Mouse (Mus musculus) myocyte (in vitro differentiated cells): ENCODE results near the gene Rfx4. TPM values are rescaled to one million over a fixed set of nuclear protein-coding genes. Genes with fewer than 3 reads are reported as not detected.

ENCODE experiments used
- H3K27me3 ChIP-seq: one replicate; pipeline ENCODE4 v1.6.1; 2011; ENCODE audit not compliant: control insufficient read depth, insufficient read depth, insufficient read length
- H3K36me3 ChIP-seq: one replicate; pipeline ENCODE4 v1.6.1; 2011; ENCODE audit not compliant: control insufficient read depth, insufficient read depth
- H3K4me2 ChIP-seq: one replicate; pipeline ENCODE4 v1.6.1; 2011; ENCODE audit warnings: low read depth, control low read depth
- H3K4me3 ChIP-seq: one replicate; pipeline ENCODE4 v1.5.1; 2011; ENCODE audit warnings: mild to moderate bottlenecking, control low read depth, moderate library complexity
- H3K79me2 ChIP-seq: one replicate; pipeline ENCODE4 v1.6.1; 2011; ENCODE audit not compliant: control insufficient read depth, insufficient read depth
- H3ac ChIP-seq: one replicate; pipeline ENCODE4 v1.6.1; 2011; ENCODE audit not compliant: control insufficient read depth, insufficient read length
- CEBPB ChIP-seq: IDR thresholded peaks from 2 replicates; pipeline ENCODE4 v1.6.1; 2011; ENCODE audit warnings: mild to moderate bottlenecking, moderate library complexity; ENCODE audit not compliant: poor library complexity, insufficient read depth, severe bottlenecking
- E2F4 ChIP-seq: IDR thresholded peaks from one replicate; pipeline ENCODE4 v1.6.1; 2011; ENCODE audit warnings: mild to moderate bottlenecking, control low read depth, moderate library complexity; ENCODE audit not compliant: insufficient read depth
- MAX ChIP-seq: IDR thresholded peaks from one replicate; pipeline ENCODE4 v1.6.1; 2011; ENCODE audit warnings: low read depth, mild to moderate bottlenecking, control low read depth
- MYOD1 ChIP-seq, 3 experiments: IDR thresholded peaks; one replicate each; pipeline ENCODE4 v1.6.1; 2011; ENCODE audit warnings: control low read depth in 2 of 3, low read depth in 2 of 3, mild to moderate bottlenecking in 2 of 3, moderate library complexity in 1 of 3; ENCODE audit not compliant: insufficient read length in 2 of 3, control insufficient read depth in 1 of 3
- MYOG ChIP-seq, 3 experiments: IDR thresholded peaks; one replicate each; pipeline ENCODE4 v1.6.1; 2011; ENCODE audit warnings: control low read depth in 2 of 3, low read depth in 2 of 3, mild to moderate bottlenecking in 2 of 3; ENCODE audit not compliant: insufficient read length in 2 of 3, control insufficient read depth in 1 of 3, insufficient read depth in 1 of 3
- POLR2A ChIP-seq: IDR thresholded peaks from one replicate; pipeline ENCODE4 v1.6.1; 2011; ENCODE audit warnings: low read depth, mild to moderate bottlenecking, control low read depth, moderate library complexity; ENCODE audit not compliant: insufficient read length
- POLR2AphosphoS2 ChIP-seq: IDR thresholded peaks from one replicate; pipeline ENCODE4 v1.6.1; 2011; ENCODE audit warnings: low read depth, control low read depth; ENCODE audit not compliant: insufficient read length
- REST ChIP-seq: IDR thresholded peaks from one replicate; pipeline ENCODE4 v1.6.1; 2011; ENCODE audit warnings: mild to moderate bottlenecking, control low read depth, moderate library complexity; ENCODE audit not compliant: insufficient read depth, insufficient read length
- SRF ChIP-seq: IDR thresholded peaks from one replicate; pipeline ENCODE4 v1.6.1; 2011; ENCODE audit warnings: low read depth; ENCODE audit not compliant: control insufficient read depth, insufficient read length
- TCF12 ChIP-seq: IDR thresholded peaks from one replicate; pipeline ENCODE4 v1.6.1; 2011; ENCODE audit warnings: mild to moderate bottlenecking, control low read depth; ENCODE audit not compliant: poor library complexity, insufficient read depth, severe bottlenecking
- TCF3 ChIP-seq: IDR thresholded peaks from one replicate; pipeline ENCODE4 v1.6.1; 2011; ENCODE audit warnings: low read depth, control low read depth; ENCODE audit not compliant: insufficient read length
- USF1 ChIP-seq: IDR thresholded peaks from one replicate; pipeline ENCODE4 v1.6.1; 2011; ENCODE audit warnings: low read depth, mild to moderate bottlenecking, control low read depth, moderate library complexity
- polyA plus RNA-seq: library from polyadenylated mRNA; unstranded; fragments of >200 nt; fragmentation: generic; extraction: Trizol; gene quantifications from one replicate; pipeline ENCODE4 v1.2.1, GENCODE M21; 2012; ENCODE audit warnings: missing spikeins

The Rfx4 gene
- polyA plus RNA-seq, 1 experiment: 0.12 TPM

GRCm38 (mm10) chr10:84903307-84903706, 147.4 kb downstream of the Rfx4 start:
- H3K36me3 ChIP-seq: no peaks in the 10 kb centered on the region
- no peak overlapping the region for H3K4me2 ChIP-seq
- no peak overlapping the region for H3K4me3 ChIP-seq
- no peaks in the 10 kb centered on the region for H3K27me3 ChIP-seq
- H3ac ChIP-seq: no peak overlapping the region
- no peak for TF ChIP-seq POLR2AphosphoS2
- TF ChIP-seq TCF3: no peak
- no peak for TF ChIP-seq POLR2A
- no peak for TF ChIP-seq MYOD1 (IDR thresholded peaks at IDR 0.05; ENCODE audit: control insufficient read depth in 1 of 3, insufficient read length in 2 of 3, low read depth in 2 of 3)
- no peak for TF ChIP-seq E2F4
- no peak for TF ChIP-seq MAX
- TF ChIP-seq CEBPB: no peak
- no peak for TF ChIP-seq REST
- TF ChIP-seq MYOG (IDR thresholded peaks at IDR 0.05; ENCODE audit: control insufficient read depth in 1 of 3, insufficient read depth in 1 of 3, insufficient read length in 2 of 3, low read depth in 2 of 3): no peak
- no peak for TF ChIP-seq TCF12
- TF ChIP-seq SRF: no peak
- TF ChIP-seq USF1: no peak
- no peaks in the 10 kb centered on the region for H3K79me2 ChIP-seq

- Histone ChIP-seq H3K36me3 (no peaks in the 10 kb centered on the region), H3K79me2 (no peaks in the 10 kb centered on the region), H3K4me2 (no peak overlapping the region), H3K27me3 (no peaks in the 10 kb centered on the region), H3K4me3 (no peak overlapping the region), H3ac (no peak overlapping the region)
- no peak for TF ChIP-seq CEBPB
- no peak for TF ChIP-seq MAX
- no peak for TF ChIP-seq POLR2A
- no peak for TF ChIP-seq TCF12
- TF ChIP-seq E2F4: no peak
- TF ChIP-seq SRF: no peak
- TF ChIP-seq POLR2AphosphoS2: no peak
- TF ChIP-seq REST: no peak
- no peak for TF ChIP-seq USF1
- no peak for TF ChIP-seq MYOG (IDR thresholded peaks at IDR 0.05; ENCODE audit: control insufficient read depth in 1 of 3, insufficient read depth in 1 of 3, insufficient read length in 2 of 3, low read depth in 2 of 3)
- TF ChIP-seq MYOD1 (IDR thresholded peaks at IDR 0.05; ENCODE audit: control insufficient read depth in 1 of 3, insufficient read length in 2 of 3, low read depth in 2 of 3): no peak
- TF ChIP-seq TCF3: no peak
These were observed 147.9 kb downstream of the Rfx4 start for GRCm38 (mm10) chr10:84903742-84904141.

- no peak overlapping the region for H3K4me2 ChIP-seq
- no peaks in the 10 kb centered on the region for H3K27me3 ChIP-seq
These were observed 151.0 kb downstream of the Rfx4 start for GRCm38 (mm10) chr10:84906895-84907294.

GRCm38 (mm10) chr10:84908006-84908405, 152.1 kb downstream of the Rfx4 start:
- Histone ChIP-seq H3ac (no peak overlapping the region), H3K79me2 (no peaks in the 10 kb centered on the region), H3K4me3 (no peak overlapping the region), H3K36me3 (no peaks in the 10 kb centered on the region), H3K27me3 (no peaks in the 10 kb centered on the region), H3K4me2 (no peak overlapping the region)
- TF ChIP-seq MYOG (IDR thresholded peaks at IDR 0.05; ENCODE audit: control insufficient read depth in 1 of 3, insufficient read depth in 1 of 3, insufficient read length in 2 of 3, low read depth in 2 of 3): no peak
- TF ChIP-seq REST: no peak
- TF ChIP-seq TCF3: no peak
- no peak for TF ChIP-seq E2F4
- peak in 1 of 3 experiments; percentile 1 for TF ChIP-seq MYOD1 (IDR thresholded peaks at IDR 0.05; ENCODE audit: control insufficient read depth in 1 of 3, insufficient read length in 2 of 3, low read depth in 2 of 3)
- no peak for TF ChIP-seq CEBPB
- no peak for TF ChIP-seq USF1

More at GRCm38 (mm10) chr10:84906895-84907294, 151.0 kb downstream of the Rfx4 start:
- Histone ChIP-seq H3K36me3 (no peaks in the 10 kb centered on the region), H3ac (no peak overlapping the region), H3K79me2 (no peaks in the 10 kb centered on the region), H3K4me3 (no peak overlapping the region)
- TF ChIP-seq MAX: no peak

GRCm38 (mm10) chr10:84908471-84908870, 152.6 kb downstream of the Rfx4 start:
- no peak overlapping the region for H3K4me3 ChIP-seq
- no peaks in the 10 kb centered on the region for H3K79me2 ChIP-seq
- H3K27me3 ChIP-seq: no peaks in the 10 kb centered on the region
- H3K36me3 ChIP-seq: no peaks in the 10 kb centered on the region
- no peak overlapping the region for H3ac ChIP-seq
- no peak overlapping the region for H3K4me2 ChIP-seq
- no peak for TF ChIP-seq POLR2A
- no peak for TF ChIP-seq REST
- no peak for TF ChIP-seq E2F4
- no peak for TF ChIP-seq SRF
- no peak for TF ChIP-seq TCF12
- no peak for TF ChIP-seq MAX
- TF ChIP-seq MYOD1 (IDR thresholded peaks at IDR 0.05; ENCODE audit: control insufficient read depth in 1 of 3, insufficient read length in 2 of 3, low read depth in 2 of 3): no peak
- no peak for TF ChIP-seq USF1
- TF ChIP-seq POLR2AphosphoS2: no peak
- no peak for TF ChIP-seq CEBPB
- TF ChIP-seq TCF3: no peak
- no peak for TF ChIP-seq MYOG (IDR thresholded peaks at IDR 0.05; ENCODE audit: control insufficient read depth in 1 of 3, insufficient read depth in 1 of 3, insufficient read length in 2 of 3, low read depth in 2 of 3)
